Mouse (Mus musculus): ENCODE results near the gene Mtfmt.

DNA sequence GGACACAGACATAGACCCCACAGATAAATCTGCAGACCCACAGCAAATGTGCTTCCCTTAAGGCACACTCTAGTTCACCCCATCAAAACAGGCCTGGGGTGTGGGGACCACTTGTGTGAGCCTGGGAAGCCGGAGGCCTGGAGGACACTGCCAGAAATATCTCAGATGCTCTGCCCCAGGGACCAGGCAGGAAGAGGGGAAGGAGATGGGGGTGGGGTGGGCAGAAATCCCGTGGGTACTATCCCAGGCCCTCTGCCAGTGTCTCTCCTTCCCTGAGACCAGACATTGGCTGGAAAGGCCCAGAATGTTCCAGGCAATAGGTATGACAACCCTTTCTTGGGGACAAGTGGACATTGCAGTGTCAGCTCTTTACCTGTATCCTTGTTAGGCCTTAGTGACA, 42.0 kb upstream of the Mtfmt start:
- TF ChIP-seq POLR2AphosphoS2 (IDR thresholded peaks at IDR 0.05; ENCODE audit: low read depth, low read length) (no peak), IRF4 (IDR thresholded peaks at IDR 0.05; ENCODE audit: low read depth, low read length) (no peak), POLR2A (IDR thresholded peaks at IDR 0.05; ENCODE audit: low read depth, low read length) (no peak), CTCF (conservative IDR thresholded peaks at IDR 0.05 in 1 of 2, IDR thresholded peaks at IDR 0.05 in 1 of 2; ENCODE audit: low read depth in 2 of 2, low read length in 2 of 2) (no peak), NELFE (IDR thresholded peaks at IDR 0.05; ENCODE audit: low read depth, low read length) (no peak), MAX (IDR thresholded peaks at IDR 0.05; ENCODE audit: low read length) (no peak), EP300 (IDR thresholded peaks at IDR 0.05; ENCODE audit: low read length) (no peak), MAFK (IDR thresholded peaks at IDR 0.05; ENCODE audit: insufficient replicate concordance, low read length) (no peak), MEF2A (IDR thresholded peaks at IDR 0.05; ENCODE audit: borderline replicate concordance, low read depth, low read length) (no peak), KAT2A (IDR thresholded peaks at IDR 0.05; ENCODE audit: insufficient replicate concordance, low read length) (no peak), TCF12 (IDR thresholded peaks at IDR 0.05; ENCODE audit: low read depth, low read length) (no peak)

All from CH12.LX (cell line).